Mouse (Mus musculus): ENCODE data around the gene Uvrag. TPM values are rescaled to one million over a fixed set of nuclear protein-coding genes. Genes with fewer than 3 reads are reported as not detected.

The Uvrag gene
- 12.2 and 14.1 TPM in 2 replicates for polyA plus RNA-seq (2015; fragmentation: Nextera tagmentation; extraction: Ambion mirVana)

DNA sequence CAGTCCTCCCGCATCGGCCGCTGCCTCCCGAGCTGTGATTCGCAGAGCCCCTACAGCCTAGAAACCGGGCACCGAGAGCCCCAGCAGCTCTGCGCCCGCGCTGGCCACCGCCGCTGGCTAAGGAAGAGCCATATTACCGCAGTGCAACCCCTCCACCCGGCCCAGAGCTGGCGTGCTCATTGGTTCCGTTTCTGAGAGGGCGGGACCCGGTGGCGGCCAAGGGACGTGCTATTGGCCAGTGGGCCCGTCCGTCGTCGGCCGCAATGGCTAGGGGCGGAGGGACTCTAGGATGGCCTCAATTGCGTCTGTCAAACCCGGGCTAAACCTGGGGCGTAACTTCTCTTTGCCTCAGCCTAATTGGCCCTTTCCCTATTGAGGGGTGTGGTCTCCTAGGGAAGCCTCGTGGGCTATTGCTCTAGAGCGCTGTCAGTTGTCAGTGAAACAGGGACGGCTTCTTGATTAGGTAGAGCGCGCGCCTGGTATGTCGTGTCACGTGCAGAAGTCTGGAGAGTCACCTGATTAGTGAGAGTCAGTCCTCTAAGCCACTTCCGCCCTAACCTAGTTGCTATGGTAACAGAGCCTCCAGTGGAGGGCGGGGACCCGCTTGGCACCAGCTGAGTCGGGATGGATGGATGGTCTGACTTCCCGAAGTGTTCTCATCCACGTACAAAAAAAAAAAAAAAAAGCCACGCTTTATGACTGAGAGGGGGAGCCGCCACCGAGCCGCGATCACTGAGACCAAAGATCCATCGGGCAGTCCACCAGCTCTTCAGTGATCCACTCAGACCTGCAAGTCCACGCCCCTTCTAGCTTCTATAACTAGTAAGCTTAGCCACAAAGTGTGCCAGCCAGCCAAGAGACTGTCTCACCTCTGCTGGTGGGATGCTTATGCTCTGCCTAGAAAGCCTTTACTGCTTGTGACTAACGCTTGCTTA lies at the start of gene Uvrag:
TSS of gene Uvrag (minus strand) at position 158 of the 935 bp plus-strand sequence.

DNA sequence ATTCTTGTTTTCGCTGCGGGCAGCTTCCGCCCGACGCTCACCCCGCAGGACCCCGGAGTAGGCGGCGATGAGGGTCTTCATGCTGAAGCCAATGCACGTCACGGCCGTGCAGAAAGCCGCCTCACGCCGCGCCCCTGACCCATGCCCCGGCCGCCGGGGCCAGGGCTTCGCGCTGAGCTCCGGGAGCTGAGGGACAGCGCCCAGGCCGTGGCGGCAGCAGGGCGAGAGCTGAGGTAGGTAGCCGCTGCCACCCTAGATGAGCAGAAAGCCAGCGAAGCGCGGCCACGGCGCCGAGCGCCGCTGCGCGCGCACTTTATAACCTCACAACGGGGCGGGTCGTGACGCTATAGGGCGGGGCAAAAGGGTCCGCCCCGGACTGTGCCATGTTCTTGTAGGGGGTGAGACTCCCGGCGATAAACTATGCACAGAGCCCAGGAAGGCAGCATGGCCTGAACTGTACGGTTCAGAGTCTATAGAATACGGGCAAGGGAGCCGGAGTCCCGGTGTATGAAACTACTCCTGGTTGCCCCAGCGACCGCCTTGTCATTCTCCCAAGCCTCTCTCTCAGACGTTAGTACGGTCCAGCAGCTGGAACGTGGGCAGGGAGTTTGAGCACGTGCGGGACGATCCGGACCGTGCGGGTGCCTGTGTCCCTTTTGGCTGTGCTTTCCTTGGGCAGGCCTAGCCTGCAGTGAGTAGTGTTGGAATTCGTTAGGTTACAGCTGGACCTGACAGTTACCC lies 41.7 kb upstream of the Uvrag start, which contains the start of gene Dgat2:
TSS of gene Dgat2 (minus strand) at position 288 of the 741 bp plus-strand sequence.

Other genes starting within 250 kb of the Uvrag start
- gene Dgat2, start 41.6 kb upstream of the Uvrag start, polyA plus RNA-seq (2015; fragmentation: Nextera tagmentation; extraction: Ambion mirVana): 15.5 and 21.2 TPM in 2 replicates
- gene Mogat2, start 97.5 kb upstream of the Uvrag start, polyA plus RNA-seq (2015; fragmentation: Nextera tagmentation; extraction: Ambion mirVana): 0.36 and 1.2 TPM in 2 replicates
- 17.1 and 38.2 TPM in 2 replicates for gene Map6, start 126.3 kb upstream of the Uvrag start, polyA plus RNA-seq (2015; fragmentation: Nextera tagmentation; extraction: Ambion mirVana)
- gene Serpinh1, start 212.1 kb upstream of the Uvrag start, polyA plus RNA-seq (2015; fragmentation: Nextera tagmentation; extraction: Ambion mirVana): 474 and 480 TPM in 2 replicates
- 12.0 and 13.7 TPM in 2 replicates for gene Gdpd5, start 240.3 kb upstream of the Uvrag start, polyA plus RNA-seq (2015; fragmentation: Nextera tagmentation; extraction: Ambion mirVana)

Measured in adrenal gland, postnatal 0 days (tissue).